Mouse (Mus musculus): ENCODE data around the gene Inf2. TPM values are rescaled to one million over a fixed set of nuclear protein-coding genes. Genes with fewer than 3 reads are reported as not detected.
A peak's percentile ranks its signal among the peaks of the same experiment; 100 is the strongest.

Gene Inf2
- polyA plus RNA-seq, 1 experiment, result 39.9 TPM

DNA sequence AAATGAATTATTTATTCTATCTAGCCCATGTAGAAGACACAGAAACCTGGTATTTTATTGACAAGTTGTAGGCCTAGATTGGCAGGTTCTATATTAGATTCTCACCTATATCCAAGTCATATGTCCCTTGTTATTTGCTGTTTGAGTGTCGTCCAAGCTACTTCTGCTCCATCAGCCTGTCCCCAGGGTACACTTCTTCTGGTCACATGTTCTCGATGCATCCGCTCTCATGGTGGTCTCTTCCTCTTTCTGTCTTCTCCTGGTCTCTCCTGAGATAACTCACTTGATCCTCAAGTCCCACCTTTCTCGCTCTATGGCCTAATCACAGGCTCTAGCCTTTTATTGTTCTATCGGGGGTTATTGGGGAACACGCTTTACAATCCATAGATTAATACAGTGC is 25.6 kb upstream of the Inf2 start:
- peaks cover 3% of the 10 kb centered on the region; the same call in 1 of the 2 replicates for H3K4me1 ChIP-seq (ENCODE audit: control insufficient read depth, insufficient read depth, insufficient read length)
- H3K27me3 ChIP-seq (ENCODE audit: control insufficient read depth, insufficient read depth, low read length), result no peaks in the 10 kb centered on the region
- no peaks in the 10 kb centered on the region for H3K36me3 ChIP-seq (ENCODE audit: control insufficient read depth, insufficient read depth, low read length)
- 57% methylated on average over 6 of the region's 6 CpGs for WGBS
- peak; percentile 15 to 41 for DNase-seq (ENCODE audit: low read depth in 1 of 2, low spot score in 2 of 2)
- no peak overlapping the region for H3K27ac ChIP-seq (ENCODE audit: insufficient read depth, low read length)
- TF ChIP-seq POLR2A (IDR thresholded peaks at IDR 0.05; ENCODE audit: low read depth, low read length), result no peak
- no peak for TF ChIP-seq CTCF (IDR thresholded peaks at IDR 0.05; ENCODE audit: extremely low read depth, insufficient read depth, insufficient read length, insufficient replicate concordance)
- no peak overlapping the region for H3K4me3 ChIP-seq (ENCODE audit: extremely low read depth, insufficient read depth, insufficient read length)

- TF ChIP-seq CTCF (IDR thresholded peaks at IDR 0.05; ENCODE audit: extremely low read depth, insufficient read depth, insufficient read length, insufficient replicate concordance) (no peak), POLR2A (IDR thresholded peaks at IDR 0.05; ENCODE audit: low read depth, low read length) (no peak)
- H3K4me1 ChIP-seq (ENCODE audit: control insufficient read depth, insufficient read depth, insufficient read length), result no peaks in the 10 kb centered on the region
- H3K27ac ChIP-seq (ENCODE audit: insufficient read depth, low read length), result no peak overlapping the region
- no peaks in the 10 kb centered on the region for H3K36me3 ChIP-seq (ENCODE audit: control insufficient read depth, insufficient read depth, low read length)
- no peak overlapping the region for H3K4me3 ChIP-seq (ENCODE audit: extremely low read depth, insufficient read depth, insufficient read length)
- no peak for DNase-seq (ENCODE audit: low read depth in 1 of 2, low spot score in 2 of 2)
- no peaks in the 10 kb centered on the region for H3K27me3 ChIP-seq (ENCODE audit: control insufficient read depth, insufficient read depth, low read length)
- WGBS, result 91% methylated on average over 8 of the region's 8 CpGs
Observed at GRCm38 (mm10) chr12:112570160-112570559, 18.4 kb upstream of the Inf2 start.

DNA sequence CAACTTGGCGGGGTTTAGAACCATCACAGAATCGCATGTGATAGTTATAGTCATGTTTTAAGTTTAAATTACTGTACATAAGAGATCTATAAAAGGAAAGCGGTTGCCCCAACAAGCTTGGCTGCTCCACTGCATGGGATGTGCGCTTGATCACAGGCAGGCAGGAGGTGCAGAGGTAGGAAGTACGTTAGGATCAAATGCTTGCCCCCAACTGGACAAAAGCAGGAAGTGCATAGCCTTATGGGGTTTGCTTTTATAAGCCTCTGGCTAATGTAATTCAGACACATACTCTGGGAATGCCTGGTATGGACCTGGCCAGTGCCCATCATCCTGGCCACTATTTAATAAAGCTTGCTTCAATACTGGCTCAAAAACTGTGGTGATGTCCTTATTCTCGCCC is 17.5 kb upstream of the Inf2 start:
- no peak overlapping the region for H3K4me3 ChIP-seq (ENCODE audit: extremely low read depth, insufficient read depth, insufficient read length)
- WGBS, result 65% methylated on average over 6 of the region's 6 CpGs
- H3K27ac ChIP-seq (ENCODE audit: insufficient read depth, low read length), result no peak overlapping the region
- no peaks in the 10 kb centered on the region for H3K4me1 ChIP-seq (ENCODE audit: control insufficient read depth, insufficient read depth, insufficient read length)
- H3K36me3 ChIP-seq (ENCODE audit: control insufficient read depth, insufficient read depth, low read length), result no peaks in the 10 kb centered on the region
- H3K27me3 ChIP-seq (ENCODE audit: control insufficient read depth, insufficient read depth, low read length), result no peaks in the 10 kb centered on the region
- DNase-seq (ENCODE audit: low read depth in 1 of 2, low spot score in 2 of 2), result no peak
- TF ChIP-seq POLR2A (IDR thresholded peaks at IDR 0.05; ENCODE audit: low read depth, low read length), result no peak
- TF ChIP-seq CTCF (IDR thresholded peaks at IDR 0.05; ENCODE audit: extremely low read depth, insufficient read depth, insufficient read length, insufficient replicate concordance), result no peak

- no peak overlapping the region for H3K4me3 ChIP-seq (ENCODE audit: extremely low read depth, insufficient read depth, insufficient read length)
- H3K27ac ChIP-seq (ENCODE audit: insufficient read depth, low read length), result no peak overlapping the region
- no peaks in the 10 kb centered on the region for H3K36me3 ChIP-seq (ENCODE audit: control insufficient read depth, insufficient read depth, low read length)
- no peaks in the 10 kb centered on the region for H3K4me1 ChIP-seq (ENCODE audit: control insufficient read depth, insufficient read depth, insufficient read length)
- no peaks in the 10 kb centered on the region for H3K27me3 ChIP-seq (ENCODE audit: control insufficient read depth, insufficient read depth, low read length)
- no peak for DNase-seq (ENCODE audit: low read depth in 1 of 2, low spot score in 2 of 2)
- TF ChIP-seq POLR2A (IDR thresholded peaks at IDR 0.05; ENCODE audit: low read depth, low read length) (no peak), CTCF (IDR thresholded peaks at IDR 0.05; ENCODE audit: extremely low read depth, insufficient read depth, insufficient read length, insufficient replicate concordance) (no peak)
- 74% methylated on average over 8 of the region's 8 CpGs for WGBS
Observed at GRCm38 (mm10) chr12:112575274-112575986, 13.2 kb upstream of the Inf2 start.

DNA sequence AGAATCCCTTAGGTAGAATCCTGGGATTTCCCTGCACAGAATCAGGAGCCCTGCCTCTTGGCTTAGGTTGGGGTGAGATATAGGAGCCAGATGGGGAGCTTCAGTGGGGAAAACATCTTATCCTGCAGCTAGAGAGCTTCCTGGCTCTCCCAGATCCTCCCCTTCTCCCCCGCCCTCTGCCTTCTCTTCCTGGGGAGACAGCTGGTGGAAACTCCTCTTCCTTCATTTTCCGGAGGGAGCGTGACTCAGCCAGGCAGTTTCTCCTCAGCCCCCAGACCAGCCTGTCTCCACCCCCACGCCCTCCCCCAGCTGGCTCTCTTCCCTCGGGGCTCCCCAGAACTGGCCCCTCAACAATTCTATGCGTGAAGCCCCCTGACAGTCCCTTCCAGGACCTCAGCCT is 12.2 kb upstream of the Inf2 start:
- 68% methylated on average over 6 of the region's 6 CpGs for WGBS
- H3K36me3 ChIP-seq (ENCODE audit: control insufficient read depth, insufficient read depth, low read length), result no peaks in the 10 kb centered on the region
- no peak overlapping the region for H3K4me3 ChIP-seq (ENCODE audit: extremely low read depth, insufficient read depth, insufficient read length)
- H3K27me3 ChIP-seq (ENCODE audit: control insufficient read depth, insufficient read depth, low read length), result no peaks in the 10 kb centered on the region
- no peak overlapping the region; the same call in 1 of the 2 replicates for H3K27ac ChIP-seq (ENCODE audit: insufficient read depth, low read length)
- H3K4me1 ChIP-seq (ENCODE audit: control insufficient read depth, insufficient read depth, insufficient read length), result no peaks in the 10 kb centered on the region
- no peak for DNase-seq (ENCODE audit: low read depth in 1 of 2, low spot score in 2 of 2)
- no peak for TF ChIP-seq CTCF (IDR thresholded peaks at IDR 0.05; ENCODE audit: extremely low read depth, insufficient read depth, insufficient read length, insufficient replicate concordance)
- no peak for TF ChIP-seq POLR2A (IDR thresholded peaks at IDR 0.05; ENCODE audit: low read depth, low read length)

DNA sequence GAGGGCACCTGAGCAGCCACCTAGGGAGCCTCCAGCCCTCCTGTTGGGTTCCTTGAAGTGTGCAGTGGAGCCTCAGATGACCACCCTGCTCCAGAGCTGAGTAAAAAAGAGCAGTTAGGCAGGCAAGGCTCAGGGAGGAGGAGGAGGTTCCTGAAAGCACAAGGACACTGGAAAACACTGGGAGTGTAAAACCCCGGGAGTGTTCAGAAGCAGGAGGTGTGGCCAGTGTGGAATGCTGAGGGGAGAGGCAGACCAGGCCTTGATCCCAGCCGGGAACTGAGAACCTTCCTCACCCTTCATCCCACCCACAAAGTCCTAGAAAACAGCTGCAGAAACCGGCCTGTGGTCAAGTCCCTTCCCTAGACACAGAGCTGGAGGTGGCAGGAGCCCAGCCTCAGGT is 11.8 kb upstream of the Inf2 start:
- H3K4me3 ChIP-seq (ENCODE audit: extremely low read depth, insufficient read depth, insufficient read length), result no peak overlapping the region
- TF ChIP-seq POLR2A (IDR thresholded peaks at IDR 0.05; ENCODE audit: low read depth, low read length) (no peak), CTCF (IDR thresholded peaks at IDR 0.05; ENCODE audit: extremely low read depth, insufficient read depth, insufficient read length, insufficient replicate concordance) (no peak)
- no peaks in the 10 kb centered on the region for H3K4me1 ChIP-seq (ENCODE audit: control insufficient read depth, insufficient read depth, insufficient read length)
- peak overlapping the region; percentile 24; the same call in 1 of the 2 replicates for H3K27ac ChIP-seq (ENCODE audit: insufficient read depth, low read length)
- no peaks in the 10 kb centered on the region for H3K36me3 ChIP-seq (ENCODE audit: control insufficient read depth, insufficient read depth, low read length)
- H3K27me3 ChIP-seq (ENCODE audit: control insufficient read depth, insufficient read depth, low read length), result no peaks in the 10 kb centered on the region
- no peak for DNase-seq (ENCODE audit: low read depth in 1 of 2, low spot score in 2 of 2)
- WGBS, result 76% methylated on average over 3 of the region's 3 CpGs
